Mouse (Mus musculus): ENCODE results near the gene Wwtr1.

Wwtr1 gene

DNA sequence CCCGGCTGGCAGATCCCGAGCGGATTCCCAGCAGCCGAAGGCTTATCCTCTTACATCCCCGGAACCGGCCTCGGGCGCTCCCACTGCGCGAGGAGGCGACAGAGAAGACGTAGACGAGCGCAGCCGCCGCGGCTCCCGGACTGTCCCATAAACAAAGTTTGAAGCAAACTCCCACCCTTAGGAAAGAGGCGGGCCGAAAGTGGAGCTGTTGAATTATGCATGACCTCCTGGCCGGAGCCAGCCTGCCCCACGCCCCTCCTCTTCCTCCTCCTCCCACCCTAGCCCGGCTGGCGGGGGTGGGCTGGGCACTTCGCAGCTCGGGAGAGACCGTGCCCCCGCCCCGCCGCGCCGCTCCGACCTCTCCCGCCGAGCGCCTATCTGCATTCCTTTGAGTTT, at the start of gene Wwtr1:
TSS of gene Wwtr1 (minus strand) at position 251 of the 396 bp plus-strand sequence.
- DNase-seq (ENCODE audit: low spot score): peak; percentile 56

- no peak for DNase-seq (ENCODE audit: low spot score)
These were observed 44.0 kb upstream of the Wwtr1 start for GRCm38 (mm10) chr3:57619718-57620117.

GRCm38 (mm10) chr3:57615652-57616051, 39.9 kb upstream of the Wwtr1 start:
- no peak for DNase-seq (ENCODE audit: low spot score)

GRCm38 (mm10) chr3:57612430-57612997, 36.8 kb upstream of the Wwtr1 start:
- DNase-seq (ENCODE audit: low spot score): no peak

GRCm38 (mm10) chr3:57611776-57612175, 36.1 kb upstream of the Wwtr1 start:
- no peak for DNase-seq (ENCODE audit: low spot score)

GRCm38 (mm10) chr3:57604618-57605015, 28.9 kb upstream of the Wwtr1 start:
- DNase-seq (ENCODE audit: low spot score): no peak

DNA sequence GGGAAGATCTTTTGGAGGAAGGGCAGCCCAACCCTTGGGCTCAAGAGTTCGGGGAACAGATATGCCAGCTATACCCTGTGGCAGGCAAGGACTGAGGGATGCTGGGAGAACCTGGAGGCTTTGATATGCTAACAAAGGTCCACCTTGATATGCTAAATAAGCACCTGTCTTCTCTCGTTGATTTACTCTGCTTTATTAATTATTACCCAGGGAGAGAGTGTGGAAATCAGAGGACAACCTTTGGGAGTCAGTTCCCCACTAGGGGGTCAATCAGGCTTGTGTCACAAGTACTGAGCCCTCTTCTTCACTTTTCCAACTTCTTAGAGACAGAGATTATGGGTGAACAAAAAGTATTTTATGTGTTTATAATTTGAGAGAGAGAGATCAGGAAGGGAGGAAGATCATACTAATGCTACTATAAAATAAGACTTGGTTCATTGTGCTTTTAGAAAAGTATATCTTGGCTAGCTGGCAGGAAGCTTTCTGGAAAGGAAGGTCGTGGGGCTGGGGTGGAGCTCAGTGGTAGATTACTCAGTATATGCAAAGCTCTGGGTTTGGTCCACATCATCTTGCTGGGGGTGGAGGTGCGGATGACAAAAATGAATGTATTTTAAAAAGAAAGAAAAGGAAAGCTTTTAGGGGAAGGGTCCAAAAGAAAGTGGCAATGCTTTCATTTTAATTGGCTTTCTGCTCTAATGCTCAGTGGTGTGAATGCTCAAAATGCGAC, 28.3 kb upstream of the Wwtr1 start:
- no peak for DNase-seq (ENCODE audit: low spot score)

DNA sequence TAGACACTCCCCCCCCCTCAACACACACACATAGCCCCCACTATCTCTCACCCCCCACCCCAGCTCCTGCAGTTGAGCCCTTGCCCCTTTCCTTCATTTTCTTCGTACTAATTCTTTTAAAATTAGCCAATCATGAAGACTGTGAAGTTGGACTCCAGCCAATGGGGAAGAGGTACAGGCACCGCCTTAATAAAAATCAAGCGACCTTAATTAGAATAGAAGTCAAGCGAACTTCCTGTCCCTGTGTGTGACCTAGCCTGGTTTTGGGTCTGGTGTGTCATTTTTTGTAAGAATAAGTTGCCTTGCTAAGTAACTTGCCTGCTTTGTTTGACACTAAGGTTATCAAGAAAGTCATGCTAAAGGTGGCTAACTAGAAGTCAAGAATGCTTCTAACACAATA, 26.9 kb upstream of the Wwtr1 start:
- no peak for DNase-seq (ENCODE audit: low spot score)

DNA sequence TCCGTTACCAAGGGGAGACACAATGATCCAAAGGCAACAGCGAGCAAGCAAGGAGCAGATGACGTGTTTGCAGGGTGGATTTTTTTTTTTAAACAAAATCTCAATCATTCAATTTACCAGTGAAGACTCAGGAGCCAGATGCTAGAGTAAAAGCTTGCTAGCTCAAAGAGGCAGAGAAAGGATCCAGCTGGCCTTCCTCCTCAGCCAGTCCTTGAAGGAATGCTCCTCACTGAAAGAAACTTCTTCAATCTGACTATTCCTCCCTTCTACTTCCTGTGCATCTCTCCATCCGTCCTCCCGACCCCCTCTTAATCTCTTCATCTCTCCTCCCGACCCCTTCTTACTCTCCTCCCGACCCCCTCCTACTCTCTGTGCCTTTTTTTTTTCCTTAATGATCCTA, 20.9 kb upstream of the Wwtr1 start:
- no peak for DNase-seq (ENCODE audit: low spot score)

- DNase-seq (ENCODE audit: low spot score): no peak
These were observed 19.8 kb upstream of the Wwtr1 start for GRCm38 (mm10) chr3:57595506-57595905.

DNA sequence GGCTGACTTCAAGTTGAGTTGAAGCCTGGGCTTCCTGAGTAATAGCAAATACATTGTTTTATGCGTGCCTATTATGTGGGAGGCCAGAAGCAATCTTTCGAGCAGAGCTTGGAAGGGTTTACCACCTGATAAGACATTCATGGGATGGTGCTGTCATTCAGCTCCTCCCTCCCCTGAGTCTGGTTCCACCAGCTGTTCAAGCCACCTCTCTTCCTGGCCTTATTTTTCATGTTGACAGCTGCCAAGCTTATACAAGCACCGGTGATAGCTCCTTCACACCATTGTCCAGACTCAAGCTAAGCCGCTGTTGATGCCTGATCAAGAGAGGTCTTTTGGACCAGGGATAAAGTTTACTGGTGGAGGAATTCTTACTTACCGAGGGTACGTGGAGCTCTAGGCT, 10.3 kb upstream of the Wwtr1 start:
- DNase-seq (ENCODE audit: low spot score): no peak

DNA sequence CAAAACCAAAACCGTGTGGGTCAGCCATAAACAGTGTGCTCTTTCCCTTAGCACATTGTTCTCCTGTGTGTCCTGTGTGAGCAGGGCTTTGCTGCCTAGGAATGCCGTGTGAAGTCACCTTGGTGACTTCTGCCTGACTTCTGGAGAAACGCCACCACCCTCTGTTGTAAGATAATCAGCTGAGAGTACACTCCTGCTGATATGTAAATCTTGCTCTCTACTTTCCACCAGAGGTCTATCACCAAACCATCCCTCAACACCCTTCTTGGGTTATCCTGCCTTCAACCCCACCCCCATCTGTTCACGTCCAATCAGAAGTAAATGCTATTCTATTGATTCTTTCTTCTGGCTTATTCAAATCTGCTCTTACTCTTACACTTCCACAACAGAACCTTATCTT, 7.8 kb upstream of the Wwtr1 start:
- no peak for DNase-seq (ENCODE audit: low spot score)

DNA sequence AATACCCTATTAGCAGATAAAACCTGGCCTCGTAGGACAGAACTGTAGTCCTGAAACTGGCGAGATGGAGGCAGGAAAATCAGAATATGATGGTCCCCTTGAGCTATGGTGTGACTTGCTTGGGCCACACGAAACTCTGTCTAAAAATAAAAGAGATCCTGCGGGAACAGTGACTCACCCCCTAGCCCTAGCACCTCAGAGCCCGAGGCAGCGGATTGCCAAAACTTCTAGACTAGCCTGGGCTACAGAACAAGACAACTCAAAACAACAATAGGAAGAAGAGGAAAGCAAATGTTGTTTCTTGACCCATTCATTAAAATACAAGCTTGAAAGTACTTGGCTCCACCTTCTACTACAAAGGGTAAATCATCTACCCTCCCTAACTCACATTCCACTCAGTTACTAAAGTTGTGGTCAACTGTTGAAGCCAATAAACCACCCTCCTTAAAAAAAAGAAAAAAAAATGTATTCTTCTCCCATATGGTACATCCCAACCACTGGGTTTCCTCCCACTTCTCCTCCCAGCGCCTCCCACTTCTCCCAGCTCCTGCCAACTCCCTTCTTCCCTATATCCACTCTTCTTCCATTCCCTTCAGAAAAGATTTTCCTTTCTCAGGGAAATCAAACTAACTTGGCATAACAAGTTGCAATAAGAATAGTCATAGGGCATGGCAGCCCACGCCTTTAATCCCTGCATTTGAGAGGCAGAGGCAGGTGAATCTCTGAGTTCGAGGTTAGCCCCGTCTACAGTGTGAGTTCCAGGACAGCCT, 4.9 kb upstream of the Wwtr1 start:
- no peak for DNase-seq (ENCODE audit: low spot score)

GRCm38 (mm10) chr3:57576056-57576824, 530 bp upstream of the Wwtr1 start:
- DNase-seq (ENCODE audit: low spot score): peak; percentile 10

DNA sequence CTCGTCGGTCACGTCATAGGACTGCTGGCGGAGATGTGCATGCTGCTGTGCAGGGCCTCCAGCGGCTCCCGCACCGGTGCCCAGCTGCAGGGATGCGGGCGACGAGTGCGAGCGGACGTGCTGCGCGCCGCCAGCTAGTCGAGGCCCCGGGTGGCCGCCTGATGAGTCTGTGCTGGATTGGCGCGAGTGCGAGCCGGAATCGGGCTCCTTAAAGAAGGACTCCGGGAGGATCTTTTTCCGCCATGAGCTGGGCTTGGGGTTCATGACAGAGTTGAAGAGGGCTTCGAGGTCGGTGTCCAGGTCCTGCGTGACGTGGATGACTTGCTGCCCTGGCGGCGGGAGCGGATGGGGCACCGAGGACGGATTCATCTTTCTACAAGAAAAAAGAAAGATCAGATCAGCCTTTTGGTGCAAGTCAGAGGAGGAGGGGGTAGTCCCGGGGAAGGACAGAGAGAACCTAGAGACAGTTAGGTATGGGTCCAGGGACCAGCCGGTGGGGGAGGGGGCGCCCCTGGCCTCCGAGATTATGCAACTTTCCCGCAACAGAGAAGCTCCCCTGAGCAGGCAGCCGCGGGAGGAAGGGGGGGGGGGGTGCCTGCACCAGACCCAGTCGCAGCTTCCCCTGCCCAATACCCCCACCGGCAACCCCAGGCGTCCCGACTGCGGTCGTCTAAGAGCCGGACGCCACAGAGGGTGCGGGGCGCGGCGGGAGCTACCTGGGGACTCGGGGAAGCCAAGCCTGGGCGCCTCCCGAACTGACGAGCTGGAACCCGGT, 638 bp downstream of the Wwtr1 start:
- DNase-seq (ENCODE audit: low spot score): peak; percentile 5

GRCm38 (mm10) chr3:57573898-57574570, 1.7 kb downstream of the Wwtr1 start:
- DNase-seq (ENCODE audit: low spot score): no peak

- DNase-seq (ENCODE audit: low spot score): no peak
These were observed 3.3 kb downstream of the Wwtr1 start for GRCm38 (mm10) chr3:57572331-57572975.

GRCm38 (mm10) chr3:57566655-57567054, 9.1 kb downstream of the Wwtr1 start:
- DNase-seq (ENCODE audit: low spot score): no peak

GRCm38 (mm10) chr3:57563627-57564026, 12.1 kb downstream of the Wwtr1 start:
- DNase-seq (ENCODE audit: low spot score): no peak

DNA sequence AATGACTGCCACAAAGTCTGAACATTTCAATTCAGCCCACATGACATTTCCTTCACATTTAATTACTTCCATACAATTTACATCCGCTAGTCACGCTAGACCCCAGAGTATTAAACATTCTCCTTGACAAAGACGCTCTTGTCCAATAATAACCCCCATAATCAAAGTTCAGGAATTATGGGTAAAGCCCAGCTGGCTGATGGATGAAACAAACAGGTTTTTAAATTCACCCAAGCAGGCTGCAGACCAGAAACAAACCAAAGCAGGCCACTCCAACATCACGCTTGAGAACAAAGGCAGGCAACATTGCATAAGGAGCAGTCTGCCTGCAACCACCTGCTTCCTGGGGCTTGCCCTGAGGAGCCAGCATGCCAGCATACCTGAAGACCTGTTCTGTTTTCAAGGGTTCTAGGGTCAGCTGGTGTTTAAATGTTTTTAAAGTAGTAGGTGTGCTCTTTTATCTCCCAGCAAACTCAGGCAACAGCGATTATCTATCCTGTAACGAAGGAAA, 12.7 kb downstream of the Wwtr1 start:
- no peak for DNase-seq (ENCODE audit: low spot score)
